Mouse (Mus musculus): Measurements from ENCODE around the gene Ccr4. TPM values are rescaled to one million over a fixed set of nuclear protein-coding genes. Genes with fewer than 3 reads are reported as not detected.

Ccr4 gene
- polyA plus RNA-seq, 1 experiment from 2014 or later: not detected

DNA sequence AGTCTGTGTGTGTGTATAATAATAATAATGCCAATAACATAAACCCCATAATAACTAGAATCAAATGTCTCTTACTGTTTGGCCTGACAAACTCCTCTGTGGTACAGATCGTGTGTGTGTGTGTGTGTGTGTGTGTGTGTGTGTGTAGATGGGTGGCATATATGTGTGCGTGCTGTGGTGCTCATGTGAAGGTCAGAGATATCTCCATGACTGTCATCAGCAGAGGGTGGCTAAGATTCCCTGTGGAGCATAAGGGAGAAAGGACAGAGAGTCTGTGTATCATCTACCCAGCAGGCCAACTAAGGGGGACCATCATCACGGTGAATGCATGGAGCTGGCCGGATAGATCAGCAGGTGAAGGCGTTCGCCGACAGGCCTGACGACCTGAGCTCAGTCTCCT is 57.8 kb downstream of the Ccr4 start:
- no peak overlapping the region for H3K27ac ChIP-seq (ENCODE audit: low read depth, low read length)
- H3K27me3 ChIP-seq (ENCODE audit: control insufficient read depth, insufficient read depth, low read length): no peaks in the 10 kb centered on the region
- ATAC-seq (ENCODE audit: low FRiP score) (no peak), DNase-seq (ENCODE audit: low spot score, missing footprints) (no peak)
- H3K4me1 ChIP-seq (ENCODE audit: control insufficient read depth, insufficient read depth, low read length): no peaks in the 10 kb centered on the region
- no peak overlapping the region for H3K9ac ChIP-seq (ENCODE audit: low read length)
- H3K9me3 ChIP-seq (ENCODE audit: control insufficient read depth, low read length): no peaks in the 10 kb centered on the region
- WGBS: 92% methylated on average over 8 of the region's 8 CpGs
- no peaks in the 10 kb centered on the region; the same call in 1 of the 2 replicates for H3K36me3 ChIP-seq (ENCODE audit: control insufficient read depth, insufficient read depth, low read length)
- no peak overlapping the region for H3K4me3 ChIP-seq (ENCODE audit: low read depth, low read length)
- H3K4me2 ChIP-seq: no peak overlapping the region

DNA sequence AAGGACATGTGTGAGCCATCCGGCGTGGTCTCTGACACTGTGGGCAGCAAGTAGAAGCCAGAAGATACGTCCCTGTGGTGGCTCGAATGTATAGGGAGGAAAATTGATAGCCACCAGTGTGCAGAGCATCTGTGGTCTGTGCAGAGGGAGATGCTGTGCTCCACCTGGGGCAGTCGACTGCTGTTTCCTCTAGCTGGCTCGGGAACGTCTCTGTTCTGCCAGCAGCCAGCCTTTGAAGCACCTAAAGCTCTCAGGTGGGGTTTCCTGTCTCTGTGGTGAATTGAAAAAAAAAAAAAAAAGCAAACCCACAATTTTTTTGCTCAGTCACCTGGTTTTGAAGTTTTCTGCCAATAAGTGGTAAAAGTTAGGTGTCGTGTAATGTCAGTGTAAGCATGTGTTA is 61.4 kb downstream of the Ccr4 start:
- H3K27ac ChIP-seq (ENCODE audit: low read depth, low read length): no peak overlapping the region
- no peak for ATAC-seq (ENCODE audit: low FRiP score)
- no peaks in the 10 kb centered on the region for H3K27me3 ChIP-seq (ENCODE audit: control insufficient read depth, insufficient read depth, low read length)
- WGBS: 95% methylated on average over 8 of the region's 8 CpGs
- no peak overlapping the region for H3K4me2 ChIP-seq
- H3K36me3 ChIP-seq (ENCODE audit: control insufficient read depth, insufficient read depth, low read length): no peaks in the 10 kb centered on the region; the same call in 1 of the 2 replicates
- no peak for DNase-seq (ENCODE audit: low spot score, missing footprints)
- H3K9ac ChIP-seq (ENCODE audit: low read length): no peak overlapping the region
- no peaks in the 10 kb centered on the region for H3K4me1 ChIP-seq (ENCODE audit: control insufficient read depth, insufficient read depth, low read length)
- H3K9me3 ChIP-seq (ENCODE audit: control insufficient read depth, low read length): no peaks in the 10 kb centered on the region
- H3K4me3 ChIP-seq (ENCODE audit: low read depth, low read length): no peak overlapping the region

DNA sequence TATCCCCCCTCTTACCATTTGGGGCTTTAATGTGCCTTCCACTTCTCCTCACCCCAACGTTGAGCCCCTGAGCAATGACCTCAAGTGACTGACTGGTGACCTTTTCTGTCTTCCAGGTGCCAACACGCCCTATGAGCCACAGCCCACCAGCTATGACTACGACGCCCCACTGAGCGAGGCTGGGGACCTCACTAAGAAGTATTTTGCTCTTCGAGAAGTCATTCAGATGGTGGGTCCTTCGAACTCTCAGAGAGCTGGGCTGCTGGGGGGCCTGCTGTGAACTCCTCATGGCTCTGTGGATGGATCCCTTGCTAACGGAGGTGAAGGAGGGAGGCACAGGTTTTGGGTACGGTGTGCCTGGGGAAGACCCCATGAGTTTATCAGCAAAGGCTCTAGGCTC is 61.8 kb downstream of the Ccr4 start:
- 82% methylated on average over 9 of the region's 9 CpGs for WGBS
- Histone ChIP-seq H3K9ac (ENCODE audit: low read length) (no peak overlapping the region), H3K4me2 (no peak overlapping the region), H3K36me3 (ENCODE audit: control insufficient read depth, insufficient read depth, low read length) (no peaks in the 10 kb centered on the region; the same call in 1 of the 2 replicates), H3K27ac (ENCODE audit: low read depth, low read length) (no peak overlapping the region), H3K4me1 (ENCODE audit: control insufficient read depth, insufficient read depth, low read length) (no peaks in the 10 kb centered on the region), H3K27me3 (ENCODE audit: control insufficient read depth, insufficient read depth, low read length) (no peaks in the 10 kb centered on the region), H3K9me3 (ENCODE audit: control insufficient read depth, low read length) (no peaks in the 10 kb centered on the region), H3K4me3 (ENCODE audit: low read depth, low read length) (no peak overlapping the region)
- DNase-seq (ENCODE audit: low spot score, missing footprints) (no peak), ATAC-seq (ENCODE audit: low FRiP score) (no peak)

DNA sequence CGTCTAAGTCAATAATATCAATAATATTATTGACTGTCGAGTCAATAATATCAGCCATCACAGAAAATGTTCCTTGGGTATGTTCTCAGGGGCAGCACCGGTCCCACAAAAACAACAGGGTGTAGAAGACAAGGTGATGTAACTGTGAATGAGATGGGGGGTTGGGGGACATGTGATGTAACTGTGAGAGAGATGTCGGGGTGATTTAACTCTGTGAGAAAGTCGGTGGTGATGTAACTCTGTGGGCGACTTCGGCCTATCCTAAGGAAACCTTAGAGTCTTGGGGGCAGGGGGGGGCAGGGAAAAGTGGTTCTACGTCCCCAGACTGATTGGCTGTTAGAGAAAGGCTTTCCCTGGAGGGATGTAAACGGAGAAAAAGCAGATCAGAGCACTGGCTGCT is 62.5 kb downstream of the Ccr4 start:
- no peaks in the 10 kb centered on the region for H3K27me3 ChIP-seq (ENCODE audit: control insufficient read depth, insufficient read depth, low read length)
- WGBS: 94% methylated on average over 9 of the region's 9 CpGs

DNA sequence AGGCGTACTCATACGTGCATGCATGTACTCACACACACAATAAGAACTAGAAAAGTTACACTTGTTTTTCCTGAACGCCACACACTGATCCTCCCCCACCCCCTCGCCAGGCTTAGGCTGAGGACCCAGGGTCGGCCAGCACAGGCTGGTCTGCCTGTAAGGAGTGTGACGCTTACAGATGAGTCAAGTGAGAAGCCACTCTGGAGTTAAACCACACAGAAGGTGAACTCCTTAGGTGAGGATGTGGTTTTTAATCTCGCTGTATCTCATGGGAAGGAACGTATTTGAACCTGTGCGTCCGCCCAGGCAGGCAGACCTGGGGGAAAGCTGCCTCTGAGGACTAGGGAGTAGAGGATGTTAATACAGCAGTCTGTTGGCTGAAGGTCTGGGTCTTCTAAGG is 64.2 kb downstream of the Ccr4 start:
- 85% methylated on average over 10 of the region's 10 CpGs for WGBS
- Histone ChIP-seq H3K4me2 (no peak overlapping the region), H3K9me3 (ENCODE audit: control insufficient read depth, low read length) (0 out of 2 replicates have a peak, but pooled peaks cover 2% of the 10 kb centered on the region), H3K36me3 (ENCODE audit: control insufficient read depth, insufficient read depth, low read length) (no peaks in the 10 kb centered on the region; the same call in 1 of the 2 replicates), H3K27me3 (ENCODE audit: control insufficient read depth, insufficient read depth, low read length) (no peaks in the 10 kb centered on the region), H3K4me1 (ENCODE audit: control insufficient read depth, insufficient read depth, low read length) (no peaks in the 10 kb centered on the region), H3K9ac (ENCODE audit: low read length) (no peak overlapping the region), H3K27ac (ENCODE audit: low read depth, low read length) (no peak overlapping the region), H3K4me3 (ENCODE audit: low read depth, low read length) (no peak overlapping the region)
- ATAC-seq (ENCODE audit: low FRiP score) (no peak), DNase-seq (ENCODE audit: low spot score, missing footprints) (no peak)

More for the DNA sequence above, 62.5 kb downstream of the Ccr4 start:
- Histone ChIP-seq H3K27ac (ENCODE audit: low read depth, low read length) (no peak overlapping the region), H3K4me1 (ENCODE audit: control insufficient read depth, insufficient read depth, low read length) (no peaks in the 10 kb centered on the region), H3K36me3 (ENCODE audit: control insufficient read depth, insufficient read depth, low read length) (no peaks in the 10 kb centered on the region; the same call in 1 of the 2 replicates), H3K9me3 (ENCODE audit: control insufficient read depth, low read length) (no peaks in the 10 kb centered on the region), H3K4me3 (ENCODE audit: low read depth, low read length) (no peak overlapping the region), H3K9ac (ENCODE audit: low read length) (no peak overlapping the region), H3K4me2 (no peak overlapping the region)
- DNase-seq (ENCODE audit: low spot score, missing footprints) (no peak), ATAC-seq (ENCODE audit: low FRiP score) (no peak)

Other genes starting within 250 kb of the Ccr4 start
- gene Bcl2a1c, start 174.8 kb downstream of the Ccr4 start, polyA plus RNA-seq (2014; fragmentation: Nextera tagmentation; extraction: Ambion mirVana): not detected in 2 replicates
- 37.6 and 38.7 TPM in 2 replicates for gene Crtap, start 114.2 kb downstream of the Ccr4 start, polyA plus RNA-seq (2014; fragmentation: Nextera tagmentation; extraction: Ambion mirVana)
- 20.9 and 25.6 TPM in 2 replicates for gene Glb1, start 103.8 kb downstream of the Ccr4 start, polyA plus RNA-seq (2014; fragmentation: Nextera tagmentation; extraction: Ambion mirVana)
- gene Tmppe, start 103.8 kb downstream of the Ccr4 start, polyA plus RNA-seq (2014; fragmentation: Nextera tagmentation; extraction: Ambion mirVana): 3.1 and 3.8 TPM in 2 replicates
- not detected in 2 replicates for gene C130032M10Rik, start 10.8 kb upstream of the Ccr4 start, polyA plus RNA-seq (2014; fragmentation: Nextera tagmentation; extraction: Ambion mirVana)
- gene Trim71, start 59.5 kb upstream of the Ccr4 start, polyA plus RNA-seq (2014; fragmentation: Nextera tagmentation; extraction: Ambion mirVana): 1.6 and 2.2 TPM in 2 replicates
- gene Cnot10, start 135.3 kb upstream of the Ccr4 start, polyA plus RNA-seq (2014; fragmentation: Nextera tagmentation; extraction: Ambion mirVana): 67.4 and 69.3 TPM in 2 replicates
- 79.4 and 99.6 TPM in 2 replicates for gene Dync1li1, start 183.9 kb upstream of the Ccr4 start, polyA plus RNA-seq (2014; fragmentation: Nextera tagmentation; extraction: Ambion mirVana)
- gene Cmtm6, start 226.2 kb upstream of the Ccr4 start, polyA plus RNA-seq (2014; fragmentation: Nextera tagmentation; extraction: Ambion mirVana): 26.0 and 26.1 TPM in 2 replicates

Measured in midbrain, embryonic 11.5 days (tissue).